Mouse (Mus musculus) adrenal gland, postnatal 25 days (tissue): Measurements from ENCODE around the gene Tsr3. TPM values are rescaled to one million over a fixed set of nuclear protein-coding genes. Genes with fewer than 3 reads are reported as not detected.

ENCODE experiments used
- microRNA-seq, 2 experiments: library from miRNA; unstranded; fragments of <30 nt; microRNA quantifications; one replicate each; pipeline ENCODE4 v1.2.0; 2021
- total RNA-seq: library from RNA; stranded (reverse); gene quantifications from 2 replicates; pipeline ENCODE4 v1.2.3, GENCODE M21; 2021

The Tsr3 gene
- total RNA-seq, 1 experiment from 2014 or later, result 28.4 TPM

Small RNAs within 50 kb of the gene (microRNA-seq; reads per million reads assigned to microRNA genes)
- 21.6 to 26.7 reads per million in 2 experiments for gene Mir3547

Other genes starting within 250 kb of the Tsr3 start
- gene Cramp1l, start 224.4 kb upstream of the Tsr3 start, total RNA-seq, result 25.9 and 26.7 TPM in 2 replicates
- gene Ift140, start 224.1 kb upstream of the Tsr3 start, total RNA-seq, result 36.3 and 45.4 TPM in 2 replicates
- gene Tmem204, start 156.6 kb upstream of the Tsr3 start, total RNA-seq, result 27.7 and 31.5 TPM in 2 replicates
- gene Telo2, start 124.2 kb upstream of the Tsr3 start, total RNA-seq, result 26.3 and 27.2 TPM in 2 replicates
- gene Ptx4, start 119.4 kb upstream of the Tsr3 start, total RNA-seq, result not detected in 2 replicates
- gene Clcn7, start 106.8 kb upstream of the Tsr3 start, total RNA-seq, result 28.9 and 42.3 TPM in 2 replicates
- 0.15 TPM in 1 of 2 replicates, not detected in the other for gene Ccdc154, start 77.7 kb upstream of the Tsr3 start, total RNA-seq
- 0.49 TPM in 1 of 2 replicates, not detected in the other for gene Gm38655, start 64.7 kb upstream of the Tsr3 start, total RNA-seq
- 19.5 and 20.4 TPM in 2 replicates for gene BC003965, start 55.6 kb upstream of the Tsr3 start, total RNA-seq
- gene Unkl, start 51.8 kb upstream of the Tsr3 start, total RNA-seq, result 19.9 and 21.1 TPM in 2 replicates
- 42.4 and 50.1 TPM in 2 replicates for gene Gnptg, start within 50 bp of the Tsr3 start, total RNA-seq
- gene Baiap3, start 16.2 kb downstream of the Tsr3 start, total RNA-seq, result 6.8 and 15.0 TPM in 2 replicates
- gene Ube2i, start 34.5 kb downstream of the Tsr3 start, total RNA-seq, result 234 and 263 TPM in 2 replicates
- 0.27 TPM in 1 of 2 replicates, not detected in the other for gene Prss34, start 58.2 kb downstream of the Tsr3 start, total RNA-seq
- gene Prss28, start 68.5 kb downstream of the Tsr3 start, total RNA-seq, result not detected in 2 replicates
- gene Prss29, start 78.5 kb downstream of the Tsr3 start, total RNA-seq, result not detected in 2 replicates
- 0.58 TPM in 1 of 2 replicates, not detected in the other for gene Tpsab1, start 105.4 kb downstream of the Tsr3 start, total RNA-seq
- 0.58 and 1.1 TPM in 2 replicates for gene Tpsb2, start 126.1 kb downstream of the Tsr3 start, total RNA-seq
- not detected in 2 replicates for gene Tpsg1, start 129.1 kb downstream of the Tsr3 start, total RNA-seq
- 100 and 109 TPM in 2 replicates for gene Cacna1h, start 193.6 kb downstream of the Tsr3 start, total RNA-seq
- not detected in 2 replicates for gene Tekt4, start 214.4 kb downstream of the Tsr3 start, total RNA-seq